Mouse (Mus musculus) left cerebral cortex, adult 8-10 months (tissue): ENCODE data around the gene Gtf3c6. TPM values are rescaled to one million over a fixed set of nuclear protein-coding genes. Genes with fewer than 3 reads are reported as not detected.

Source experiments
- DNase-seq, 2 experiments: peaks; one replicate each; pipeline ENCODE4 v3.0.0; 2022; ENCODE audit warnings: low spot score in 2 of 2
- total RNA-seq, 4 experiments: library from RNA; stranded (reverse); gene quantifications; 2 replicates each; pipeline ENCODE4 v1.2.4; 2022

Gtf3c6 gene
- total RNA-seq, 4 experiments from 2014 or later, result 21.8 to 25.9 (median 22.8) TPM

- no peak for DNase-seq
Observed at GRCm38 (mm10) chr10:40259542-40259941, 1.6 kb upstream of the Gtf3c6 start.

GRCm38 (mm10) chr10:40258976-40259375 lies 1.1 kb upstream of the Gtf3c6 start:
- no peak for DNase-seq

- DNase-seq, result peak in 1 of 2 experiments; percentile 48
Observed at GRCm38 (mm10) chr10:40258401-40258966, 576 bp upstream of the Gtf3c6 start.

GRCm38 (mm10) chr10:40256716-40257115 lies 1.2 kb downstream of the Gtf3c6 start:
- peak in 1 of 2 experiments; percentile 34 for DNase-seq

GRCm38 (mm10) chr10:40250969-40251368 lies 6.9 kb downstream of the Gtf3c6 start:
- no peak for DNase-seq

GRCm38 (mm10) chr10:40249625-40250024 lies 8.3 kb downstream of the Gtf3c6 start:
- no peak for DNase-seq

GRCm38 (mm10) chr10:40247166-40247716 lies 10.7 kb downstream of the Gtf3c6 start:
- DNase-seq, result peak in 1 of 2 experiments; percentile 5

- DNase-seq, result peak; percentile 62 to 75
Observed at GRCm38 (mm10) chr10:40246374-40247165, 11.3 kb downstream of the Gtf3c6 start, which contains the start of gene Rpf2. TSS of gene Rpf2 (minus strand) at chr10:40247036.

GRCm38 (mm10) chr10:40237826-40238225 lies 20.1 kb downstream of the Gtf3c6 start:
- DNase-seq, result no peak

GRCm38 (mm10) chr10:40233241-40233640 lies 24.7 kb downstream of the Gtf3c6 start:
- DNase-seq, result no peak

GRCm38 (mm10) chr10:40232442-40232841 lies 25.5 kb downstream of the Gtf3c6 start:
- DNase-seq, result no peak

GRCm38 (mm10) chr10:40229725-40230124 lies 28.2 kb downstream of the Gtf3c6 start:
- DNase-seq, result no peak

- no peak for DNase-seq
Observed at GRCm38 (mm10) chr10:40227660-40228303, 30.1 kb downstream of the Gtf3c6 start.

- DNase-seq, result no peak
Observed at GRCm38 (mm10) chr10:40218874-40219273, 39.0 kb downstream of the Gtf3c6 start.

- peak; percentile 82 to 84 for DNase-seq
Observed at GRCm38 (mm10) chr10:40212443-40213169, 45.3 kb downstream of the Gtf3c6 start.

Other genes starting within 250 kb of the Gtf3c6 start
- 1 to 10 TPM in 1 of 4 experiments, under 1 TPM in 3; 0.53 to 1.3 (median 0.79) TPM for gene Mfsd4b1, start 232.8 kb downstream of the Gtf3c6 start, total RNA-seq
- gene Slc16a10, start 115.8 kb downstream of the Gtf3c6 start, total RNA-seq, result 1 to 10 TPM; 2.9 to 4.5 (median 3.6) TPM
- 10 to 100 TPM; 15.9 to 22.5 (median 17.5) TPM for gene Rpf2, start 11.1 kb downstream of the Gtf3c6 start, total RNA-seq
- 10 to 100 TPM; 74.1 to 90.6 (median 79.2) TPM for gene Amd1, start 44.1 kb upstream of the Gtf3c6 start, total RNA-seq
- gene Cdk19, start 81.5 kb upstream of the Gtf3c6 start, total RNA-seq, result 10 to 100 TPM; 46.8 to 57.5 (median 52.8) TPM